Mouse (Mus musculus) heart, postnatal 14 days (tissue): ENCODE measurements at regions not wholly inside any gene's neighbourhood (a gene's known extent, or its start where the extent isn't known, plus 50 kb on each side); places are given as distances from the start of the nearest gene placed in this dataset.

Experiments used
- DNase-seq, 2 experiments: peaks; one replicate each; pipeline ENCODE4 v3.0.0; 2021 to 2022
- intact Hi-C: fragments of 180-260 bp; cut with DNase I; formaldehyde crosslinking; loops from one replicate; pipeline ENCODE4 v1.15.1; 2025

DNA sequence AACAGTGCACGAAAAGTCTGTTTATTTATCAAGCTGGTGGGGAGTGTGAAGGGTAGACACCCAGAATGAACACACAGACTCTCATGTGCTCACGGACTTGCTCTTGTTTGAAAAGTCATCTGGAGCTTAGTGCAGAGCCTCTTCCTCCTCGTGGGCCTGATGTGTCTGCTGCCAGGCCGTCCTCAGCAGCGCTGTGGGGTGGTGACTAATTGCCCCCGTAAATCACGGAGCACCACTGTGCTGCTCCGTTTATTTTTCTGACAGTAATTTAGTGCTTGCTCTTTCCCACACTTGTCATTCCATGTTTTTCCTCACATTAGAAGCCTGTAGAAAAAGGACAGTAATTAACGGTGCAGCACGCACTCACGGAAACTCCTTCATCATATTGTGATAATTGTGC lies 51.2 kb upstream of the Gm17304 start:
- DNase-seq, result no peak
- intact Hi-C loops, result loop anchor here (5.0 kb wide), 1 partner anchor 85 kb away; no protein-coding TSS in a partner anchor

DNA sequence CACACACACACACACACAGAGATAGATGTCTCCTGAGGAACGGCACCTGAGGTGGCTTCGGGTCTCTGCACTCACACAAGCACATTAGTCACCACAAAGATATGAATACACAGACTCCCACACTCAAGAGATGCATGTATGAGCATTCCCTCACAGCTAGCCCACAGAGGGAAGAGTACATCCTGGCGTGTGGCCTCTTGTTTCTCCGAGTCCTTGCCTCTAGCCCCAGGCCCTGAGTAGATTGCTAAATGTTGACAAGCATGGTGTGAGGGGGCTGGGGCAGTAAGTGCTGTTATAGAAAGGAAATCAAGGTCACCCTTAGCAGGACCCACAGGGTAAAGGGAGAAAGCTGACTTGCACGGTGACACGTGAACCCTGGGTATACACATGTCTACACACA lies 69.6 kb upstream of the Gm17304 start:
- intact Hi-C loops, result no loop called here
- DNase-seq, result no peak

GRCm38 (mm10) chr5:106537153-106537552 lies 71.7 kb upstream of the Gm17304 start:
- intact Hi-C loops, result no loop called here
- no peak for DNase-seq

- DNase-seq, result no peak
- intact Hi-C loops, result no loop called here
Observed at GRCm38 (mm10) chr5:106536068-106536467, 72.8 kb upstream of the Gm17304 start.

DNA sequence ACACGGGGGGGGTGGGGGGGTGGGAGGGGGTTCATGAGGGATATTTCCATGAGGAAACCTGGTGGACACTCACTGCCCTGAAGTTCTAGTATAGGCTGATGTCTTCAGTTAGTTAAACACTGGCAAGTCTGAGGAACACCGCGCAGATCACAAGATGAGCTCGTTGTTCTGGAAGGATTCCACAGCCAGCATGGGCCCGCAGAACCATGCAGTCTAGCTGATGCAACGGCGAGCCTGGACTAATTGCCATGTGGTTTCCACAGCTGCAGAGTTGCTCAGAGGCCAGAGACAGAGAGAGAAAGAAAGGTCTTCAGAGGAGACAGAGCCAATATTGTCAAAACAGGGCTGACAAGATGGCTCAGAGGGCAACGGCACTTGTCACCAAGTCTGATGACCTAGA lies 70.8 kb upstream of the Barhl2 start:
- intact Hi-C loops, result no loop called here
- DNase-seq, result no peak

DNA sequence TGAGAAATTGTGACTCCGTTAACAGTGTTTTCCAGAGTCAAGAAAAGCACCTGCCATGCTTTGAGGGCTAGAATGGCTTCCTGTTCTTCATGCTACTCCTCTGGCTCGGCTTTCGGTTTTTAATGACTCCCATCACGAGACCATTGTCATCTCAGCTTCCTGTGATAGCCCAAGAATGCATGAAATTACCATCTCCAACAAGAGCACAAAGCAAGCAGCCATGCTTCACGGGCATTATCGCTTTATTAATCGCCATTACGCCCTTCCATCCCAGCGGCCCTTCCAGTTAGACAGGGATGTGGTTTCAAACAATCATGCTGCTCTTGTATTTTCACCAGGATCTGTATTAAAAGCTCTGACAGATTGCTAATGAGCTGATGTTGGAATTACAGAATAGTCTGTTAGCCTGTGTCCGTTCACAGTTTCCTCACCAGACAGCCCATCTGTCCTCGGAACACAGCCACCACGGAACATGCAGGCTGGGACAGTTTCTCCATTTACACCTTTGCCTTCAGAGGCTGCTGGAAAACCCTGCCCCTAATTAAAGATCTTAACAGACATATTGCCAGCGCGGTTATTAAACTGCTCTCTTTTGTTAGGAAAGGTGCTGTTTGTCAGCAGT lies 69.5 kb upstream of the Barhl2 start:
- no peak for DNase-seq
- intact Hi-C loops, result no loop called here

DNA sequence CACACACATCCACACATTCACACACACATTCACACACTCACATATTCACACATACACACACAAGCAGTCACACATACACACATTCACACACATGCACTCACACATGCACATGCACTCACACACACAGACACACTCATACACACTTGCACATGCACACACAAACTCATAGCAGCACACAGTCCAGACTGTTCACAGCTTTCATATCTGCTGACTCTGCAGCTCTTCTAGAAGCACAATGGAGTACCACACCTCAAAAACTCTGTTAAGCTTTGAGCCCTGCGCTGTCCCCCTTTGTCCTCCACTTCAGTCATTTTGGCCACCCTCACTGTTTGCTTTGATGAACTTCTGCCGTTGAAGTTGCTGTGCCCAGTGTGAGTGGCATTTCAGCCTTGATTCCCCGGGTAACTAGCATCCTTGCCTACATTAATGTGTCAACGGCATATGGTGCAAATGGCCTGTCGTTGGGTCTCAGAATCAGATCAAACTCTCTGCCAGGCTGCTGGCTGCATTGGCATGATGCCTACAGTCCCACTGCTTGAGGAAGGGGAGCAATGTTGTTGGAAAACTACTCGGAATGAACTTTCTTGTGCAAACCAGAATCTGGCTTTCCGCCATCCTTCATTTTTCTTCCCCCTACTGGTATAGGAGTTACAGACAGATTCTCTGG lies 54.6 kb upstream of the Barhl2 start:
- intact Hi-C loops, result no loop called here

DNA sequence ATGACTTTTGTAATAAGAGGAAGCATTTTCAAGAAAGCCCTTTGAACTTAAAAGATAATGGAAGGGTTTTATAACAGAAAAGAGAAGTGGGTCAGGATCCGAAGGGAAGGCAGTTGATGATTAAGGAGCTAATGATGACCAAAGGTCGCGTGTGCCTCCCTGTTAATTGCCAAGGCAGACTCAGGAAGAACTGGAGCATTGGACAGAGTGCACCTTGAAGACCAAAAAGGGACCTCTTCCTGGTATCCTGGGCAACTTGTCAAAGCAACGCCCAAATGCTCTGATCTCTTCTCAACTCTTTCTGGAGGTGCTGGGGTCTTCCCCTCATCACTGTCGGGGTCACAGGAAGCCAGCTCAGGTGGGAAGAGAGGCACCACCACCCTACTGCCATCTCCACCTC lies 49.9 kb upstream of the Barhl2 start:
- no peak for DNase-seq
- intact Hi-C loops, result no loop called here

More for the DNA sequence above, 54.6 kb upstream of the Barhl2 start:
- no peak for DNase-seq
